In the genomic region with DNA sequence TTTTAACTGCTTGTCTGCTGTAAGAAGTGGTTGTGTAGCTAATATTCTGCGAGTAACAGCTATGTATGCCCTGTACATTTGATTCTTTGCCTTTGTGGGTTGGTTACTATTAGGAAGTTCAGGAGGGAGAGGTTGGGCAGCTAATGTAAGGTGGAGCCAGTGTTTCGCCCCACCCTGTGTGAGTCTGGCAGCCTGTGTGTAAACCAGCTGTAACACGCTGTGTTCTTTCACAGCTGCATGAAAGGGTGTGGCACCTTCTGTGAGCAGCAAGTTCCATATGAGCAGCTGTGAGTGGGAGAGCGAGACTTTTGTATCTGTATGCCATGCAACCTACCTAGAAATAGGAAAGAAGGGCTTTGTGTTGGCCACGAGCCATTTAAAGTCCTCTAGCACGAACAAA, we compare ENCODE assay signal across 25 mouse cellular contexts. TPM values are rescaled to one million over a fixed set of nuclear protein-coding genes. Genes with fewer than 3 reads are reported as not detected.
A peak's percentile ranks its signal among the peaks of the same experiment; 100 is the strongest.
DNase-seq lines count a peak whose midpoint lies in the region; ATAC-seq and TF ChIP-seq lines count a peak whose summit lies in the region.
"Had no signal": no experiment of that assay in that cellular context is flagged by ENCODE, and none has a peak within 500 bp of the region (broad histone marks: within the 10 kb centered on the region; RNA-seq: fewer than 3 reads in every experiment).

No protein-coding gene starts in this region.

- no peak for TF ChIP-seq CTCF in liver, postnatal 0 days (IDR thresholded peaks at IDR 0.05; ENCODE audit: low read depth)

- no peaks in the 10 kb centered on the region for H3K27me3 ChIP-seq in heart, embryonic 12.5 days (replicated peaks)
- H3K27me3 ChIP-seq in liver, postnatal 0 days (ENCODE audit: insufficient read depth, low read length), result no peaks in the 10 kb centered on the region
- no peaks in the 10 kb centered on the region for H3K27me3 ChIP-seq in liver, embryonic 12.5 days (replicated peaks)
- H3K27me3 ChIP-seq: embryonic facial prominence, embryonic 13.5 days; forebrain, embryonic 13.5 days; heart, embryonic 15.5 days; hindbrain, embryonic 15.5 days; limb, embryonic 15.5 days; neural tube, embryonic 13.5 days; stomach, embryonic 15.5 days had no signal

- no peaks in the 10 kb centered on the region for H3K36me3 ChIP-seq in heart, embryonic 12.5 days
- no peaks in the 10 kb centered on the region for H3K36me3 ChIP-seq in liver, postnatal 0 days (replicated peaks; ENCODE audit: insufficient read depth, low read length)
- no peaks in the 10 kb centered on the region for H3K36me3 ChIP-seq in liver, embryonic 12.5 days
- H3K36me3 ChIP-seq: embryonic facial prominence, embryonic 13.5 days; heart, embryonic 15.5 days; hindbrain, embryonic 15.5 days; limb, embryonic 15.5 days; neural tube, embryonic 13.5 days; stomach, embryonic 15.5 days had no signal

- H3K9ac ChIP-seq in heart, embryonic 12.5 days, result no peak overlapping the region
- no peak overlapping the region for H3K9ac ChIP-seq in liver, postnatal 0 days (replicated peaks)
- no peak overlapping the region for H3K9ac ChIP-seq in liver, embryonic 12.5 days
- H3K9ac ChIP-seq: embryonic facial prominence, embryonic 13.5 days; forebrain, embryonic 13.5 days; heart, embryonic 15.5 days; hindbrain, embryonic 15.5 days; limb, embryonic 15.5 days; neural tube, embryonic 13.5 days; stomach, embryonic 15.5 days had no signal

- WGBS in heart, embryonic 12.5 days, result 67% methylated on average over 6 of the region's 6 CpGs
- 62% methylated on average over 6 of the region's 6 CpGs for WGBS in liver, postnatal 0 days (ENCODE audit: insufficient replicate concordance)
- WGBS in liver, embryonic 12.5 days (ENCODE audit: insufficient replicate concordance), result 62% methylated on average over 6 of the region's 6 CpGs

- no peak overlapping the region for H3K4me3 ChIP-seq in heart, embryonic 12.5 days
- H3K4me3 ChIP-seq in liver, postnatal 0 days (ENCODE audit: low read depth, low read length), result no peak overlapping the region
- no peak overlapping the region for H3K4me3 ChIP-seq in liver, embryonic 12.5 days
- H3K4me3 ChIP-seq: embryonic facial prominence, embryonic 13.5 days; forebrain, embryonic 13.5 days; heart, embryonic 15.5 days; hindbrain, embryonic 15.5 days; limb, embryonic 15.5 days; neural tube, embryonic 13.5 days; stomach, embryonic 15.5 days had no signal

- no peak overlapping the region for H3K4me2 ChIP-seq in heart, embryonic 12.5 days
- H3K4me2 ChIP-seq in liver, postnatal 0 days (ENCODE audit: low read depth, low read length), result peak overlapping the region; percentile 1; the same call in 1 of the 2 replicates
- no peak overlapping the region for H3K4me2 ChIP-seq in liver, embryonic 12.5 days
- H3K4me2 ChIP-seq: embryonic facial prominence, embryonic 13.5 days; forebrain, embryonic 13.5 days; heart, embryonic 15.5 days; hindbrain, embryonic 15.5 days; limb, embryonic 15.5 days; neural tube, embryonic 13.5 days; stomach, embryonic 15.5 days had no signal

- peaks cover 4% of the 10 kb centered on the region; the same call in 1 of the 2 replicates for H3K4me1 ChIP-seq in heart, embryonic 12.5 days (replicated peaks)
- H3K4me1 ChIP-seq in liver, postnatal 0 days (ENCODE audit: insufficient read depth), result 0 out of 2 replicates have a peak, but pooled peaks cover 2% of the 10 kb centered on the region
- H3K4me1 ChIP-seq in liver, embryonic 12.5 days, result peaks cover 7% of the 10 kb centered on the region; the same call in 1 of the 2 replicates
- H3K4me1 ChIP-seq: embryonic facial prominence, embryonic 13.5 days; hindbrain, embryonic 15.5 days; limb, embryonic 15.5 days; neural tube, embryonic 13.5 days; stomach, embryonic 15.5 days had no signal

- ATAC-seq in heart, embryonic 12.5 days (ENCODE audit: insufficient number of reproducible peaks, low FRiP score), result no peak
- peak; percentile 67 for ATAC-seq in liver, postnatal 0 days
- ATAC-seq in liver, embryonic 12.5 days, result no peak
- ATAC-seq: forebrain, embryonic 13.5 days had no signal

- TF ChIP-seq EP300 in liver, postnatal 0 days (IDR thresholded peaks at IDR 0.05; ENCODE audit: low read depth), result no peak

- DNase-seq in heart, adult 11 months, result peak; percentile 95
- no peak for DNase-seq in liver, postnatal 0 days
- peak; percentile 10 to 12 for DNase-seq in urinary bladder, postnatal 36 days (ENCODE audit: low spot score in 2 of 2)
- no peak for DNase-seq in urinary bladder, postnatal 10 days (ENCODE audit: low spot score)
- DNase-seq in ovary, postnatal 14 days (ENCODE audit: low spot score), result no peak
- DNase-seq: adrenal gland, adult 2 months; cerebellum, adult 2 months; cerebellum, postnatal 25 days; kidney, adult 9 months; kidney, postnatal 14 days; left cerebral cortex, postnatal 4 days; midbrain, embryonic 14.5 days; right cerebral cortex, adult 18-20 months; right cerebral cortex, postnatal 4 days; thymus, adult 2 months; thymus, postnatal 4 days had no signal

- H3K9me3 ChIP-seq in heart, embryonic 12.5 days (replicated peaks), result no peaks in the 10 kb centered on the region
- no peaks in the 10 kb centered on the region for H3K9me3 ChIP-seq in liver, postnatal 0 days (ENCODE audit: low read length)
- no peaks in the 10 kb centered on the region for H3K9me3 ChIP-seq in liver, embryonic 12.5 days (replicated peaks)
- H3K9me3 ChIP-seq: embryonic facial prominence, embryonic 13.5 days; forebrain, embryonic 13.5 days; heart, embryonic 15.5 days; hindbrain, embryonic 15.5 days; limb, embryonic 15.5 days; neural tube, embryonic 13.5 days; stomach, embryonic 15.5 days had no signal

- no peak overlapping the region for H3K27ac ChIP-seq in heart, embryonic 12.5 days (ENCODE audit: poor library complexity, severe bottlenecking)
- H3K27ac ChIP-seq in liver, postnatal 0 days (ENCODE audit: low read depth), result no peak overlapping the region
- no peak overlapping the region for H3K27ac ChIP-seq in liver, embryonic 12.5 days
- H3K27ac ChIP-seq: embryonic facial prominence, embryonic 13.5 days; forebrain, embryonic 13.5 days; heart, embryonic 15.5 days; hindbrain, embryonic 15.5 days; limb, embryonic 15.5 days; neural tube, embryonic 13.5 days; stomach, embryonic 15.5 days had no signal

RNA-seq across cellular contexts. Expression of a gene that starts 20.6 kb away (rescaled TPM):
- polyA plus RNA-seq in heart, embryonic 12.5 days (2016; fragmentation: Nextera tagmentation; extraction: Ambion mirVana), result 149 and 153 TPM in 2 replicates
- polyA plus RNA-seq in liver, postnatal 0 days (2015; fragmentation: Nextera tagmentation; extraction: Ambion mirVana), result 14.8 and 25.2 TPM in 2 replicates
- polyA plus RNA-seq in liver, embryonic 12.5 days (2016; fragmentation: Nextera tagmentation; extraction: Ambion mirVana), result 12.4 and 13.5 TPM in 2 replicates

Comparison
In these comparisons a context has a peak if more than half of its experiments do, and no peak if none do; other contexts are left out.
1. DNase-seq: peak in heart, adult 11 months (single experiment) and urinary bladder, postnatal 36 days (2 of 2); none in liver, postnatal 0 days (single experiment), urinary bladder, postnatal 10 days (single experiment) and ovary, postnatal 14 days (single experiment).